Mouse (Mus musculus) hindbrain, embryonic 16.5 days (tissue): ENCODE measurements at regions not wholly inside any gene's neighbourhood (a gene's known extent, or its start where the extent isn't known, plus 50 kb on each side); places are given as distances from the start of the nearest gene placed in this dataset.
"Not testable (repeated sequence)": the region's sequence is repeated elsewhere in the genome, so short reads cannot be mapped to it uniquely, and the experiment has no call there.

ENCODE experiments used
- ATAC-seq: fragments of 200-750 bp; cut with Nextera tagmentation; 2 replicates; pipeline ENCODE4 v1.8.0; 2017; ENCODE audit warnings: moderate TSS enrichment, moderate library complexity
- H3K27ac ChIP-seq: fragments of 300-500 bp; sonication (generic); 2 replicates; pipeline ENCODE4 v1.5.1; 2014; ENCODE audit warnings: low read depth, mild to moderate bottlenecking, control low read depth, low read length, moderate library complexity
- H3K27me3 ChIP-seq: fragments of 300-500 bp; sonication (generic); replicated peaks from 2 replicates; pipeline ENCODE4 v1.6.1; 2014; ENCODE audit warnings: low read length; ENCODE audit not compliant: control insufficient read depth, insufficient read depth
- H3K36me3 ChIP-seq: fragments of 300-500 bp; sonication (generic); 2 replicates; pipeline ENCODE4 v1.6.1; 2014; ENCODE audit warnings: mild to moderate bottlenecking, low read length, moderate library complexity, mixed read lengths; ENCODE audit not compliant: control insufficient read depth, insufficient read depth
- H3K4me1 ChIP-seq: fragments of 300-500 bp; sonication (generic); 2 replicates; pipeline ENCODE4 v1.6.1; 2014; ENCODE audit warnings: low read depth, low read length; ENCODE audit not compliant: control insufficient read depth, insufficient read depth
- H3K4me2 ChIP-seq: fragments of 300-500 bp; sonication (generic); 2 replicates; pipeline ENCODE4 v1.6.1; 2014; ENCODE audit warnings: mild to moderate bottlenecking, low read length, control low read depth, moderate library complexity
- H3K4me3 ChIP-seq: fragments of 300-500 bp; sonication (generic); 2 replicates; pipeline ENCODE4 v1.5.1; 2014; ENCODE audit warnings: mild to moderate bottlenecking, low read length, control low read depth, moderate library complexity
- H3K9ac ChIP-seq: fragments of 300-500 bp; sonication (generic); 2 replicates; pipeline ENCODE4 v1.6.1; 2014; ENCODE audit warnings: low read depth, mild to moderate bottlenecking, control low read depth, low read length, moderate library complexity
- H3K9me3 ChIP-seq: fragments of 300-500 bp; sonication (generic); 2 replicates; pipeline ENCODE4 v1.6.1; 2014; ENCODE audit warnings: mild to moderate bottlenecking, low read length, moderate library complexity; ENCODE audit not compliant: control insufficient read depth
- WGBS: fragments of 180-500 bp; shearing (Covaris S2); extraction: QIAGEN DNeasy Blood & Tissue Kit; methylation state at CpG from one replicate; pipeline ENCODE4 v1.1.7; 2014; 5-methylcytosine and 5-hydroxymethylcytosine counted together

- H3K36me3 ChIP-seq, H3K27ac ChIP-seq, H3K4me3 ChIP-seq, H3K4me1 ChIP-seq, ATAC-seq, H3K9ac ChIP-seq, H3K9me3 ChIP-seq, H3K27me3 ChIP-seq, H3K4me2 ChIP-seq: not testable (repeated sequence)
- WGBS = no CpG with 5 or more reads among the region's 1 CpGs
Observed at GRCm38 (mm10) chr8:20495542-20495941, 119.2 kb upstream of the Gm21119 start.

- H3K9ac ChIP-seq, H3K4me1 ChIP-seq, H3K4me3 ChIP-seq, ATAC-seq, H3K36me3 ChIP-seq, H3K27ac ChIP-seq, H3K4me2 ChIP-seq, H3K27me3 ChIP-seq, H3K9me3 ChIP-seq: not testable (repeated sequence)
- WGBS = 74% methylated on average over 1 of the region's 1 CpGs
Observed at GRCm38 (mm10) chr8:20513920-20514319, 100.8 kb upstream of the Gm21119 start.

DNA sequence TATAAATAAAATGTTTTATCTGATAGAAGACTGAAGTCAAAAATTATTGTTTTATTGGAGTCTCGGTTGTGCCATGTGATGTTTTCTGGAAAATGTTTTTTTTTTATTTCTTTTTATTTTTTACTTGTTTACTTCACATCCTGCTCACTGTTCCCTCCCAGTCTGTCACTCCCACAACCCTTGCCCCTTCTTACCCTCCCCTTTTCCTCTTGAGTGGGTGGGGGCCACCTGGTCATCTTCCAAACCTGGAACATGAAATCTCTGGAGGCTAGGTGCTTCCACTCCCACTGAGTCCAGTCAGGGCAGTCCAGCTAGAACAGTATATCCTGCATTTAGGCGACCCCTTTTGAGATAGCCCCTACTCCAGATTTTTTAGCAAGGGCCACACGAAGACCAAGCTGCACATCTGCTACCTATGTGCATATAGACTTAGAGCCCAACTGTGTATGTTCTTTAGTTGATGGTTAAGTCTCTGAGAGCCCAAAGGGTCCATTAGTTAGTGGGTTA is 98.3 kb upstream of the Gm21119 start:
- H3K27me3 ChIP-seq, H3K4me1 ChIP-seq, H3K27ac ChIP-seq, H3K4me3 ChIP-seq, H3K9ac ChIP-seq, H3K9me3 ChIP-seq, H3K36me3 ChIP-seq, H3K4me2 ChIP-seq, ATAC-seq: not testable (repeated sequence)
- 70% methylated on average over 2 of the region's 3 CpGs for WGBS

- H3K4me2 ChIP-seq = not testable (repeated sequence)
Observed at GRCm38 (mm10) chr8:20517551-20517950, 97.2 kb upstream of the Gm21119 start.

GRCm38 (mm10) chr8:20524539-20524938 is 90.2 kb upstream of the Gm21119 start:
- ATAC-seq, H3K27me3 ChIP-seq, H3K4me2 ChIP-seq, H3K36me3 ChIP-seq, H3K9me3 ChIP-seq, H3K27ac ChIP-seq, H3K4me1 ChIP-seq, H3K9ac ChIP-seq, H3K4me3 ChIP-seq: not testable (repeated sequence)

More at GRCm38 (mm10) chr8:20517551-20517950, 97.2 kb upstream of the Gm21119 start:
- not testable (repeated sequence) for H3K36me3 ChIP-seq, H3K9me3 ChIP-seq, ATAC-seq, H3K27ac ChIP-seq, H3K9ac ChIP-seq, H3K4me1 ChIP-seq, H3K4me3 ChIP-seq, H3K27me3 ChIP-seq
- 39% methylated on average over 1 of the region's 1 CpGs for WGBS

GRCm38 (mm10) chr8:20529048-20529447 is 85.7 kb upstream of the Gm21119 start:
- H3K9me3 ChIP-seq, H3K9ac ChIP-seq, H3K27me3 ChIP-seq, H3K27ac ChIP-seq, H3K36me3 ChIP-seq, ATAC-seq, H3K4me2 ChIP-seq, H3K4me1 ChIP-seq, H3K4me3 ChIP-seq: not testable (repeated sequence)
- no CpG with 5 or more reads among the region's 1 CpGs for WGBS

GRCm38 (mm10) chr8:20539031-20539430 is 75.7 kb upstream of the Gm21119 start:
- H3K4me3 ChIP-seq, H3K4me1 ChIP-seq, H3K27me3 ChIP-seq, ATAC-seq, H3K27ac ChIP-seq, H3K4me2 ChIP-seq, H3K9me3 ChIP-seq, H3K9ac ChIP-seq, H3K36me3 ChIP-seq: not testable (repeated sequence)
- WGBS = 91% methylated on average over 4 of the region's 4 CpGs

GRCm38 (mm10) chr8:20544084-20544483 is 70.6 kb upstream of the Gm21119 start:
- not testable (repeated sequence) for H3K4me2 ChIP-seq, ATAC-seq, H3K4me1 ChIP-seq, H3K9me3 ChIP-seq, H3K9ac ChIP-seq, H3K27me3 ChIP-seq, H3K4me3 ChIP-seq, H3K27ac ChIP-seq, H3K36me3 ChIP-seq
- 90% methylated on average over 2 of the region's 2 CpGs for WGBS

GRCm38 (mm10) chr8:20545347-20545746 is 69.4 kb upstream of the Gm21119 start:
- H3K27ac ChIP-seq, H3K4me1 ChIP-seq, H3K27me3 ChIP-seq, H3K36me3 ChIP-seq, ATAC-seq, H3K9ac ChIP-seq, H3K4me2 ChIP-seq, H3K4me3 ChIP-seq, H3K9me3 ChIP-seq: not testable (repeated sequence)
- no CpG with 5 or more reads among the region's 2 CpGs for WGBS

GRCm38 (mm10) chr8:20546401-20546800 is 68.3 kb upstream of the Gm21119 start:
- H3K36me3 ChIP-seq, H3K4me2 ChIP-seq, H3K4me3 ChIP-seq, H3K27ac ChIP-seq, H3K9me3 ChIP-seq, ATAC-seq, H3K9ac ChIP-seq, H3K4me1 ChIP-seq, H3K27me3 ChIP-seq: not testable (repeated sequence)
- no CpG with 5 or more reads among the region's 3 CpGs for WGBS
